Mouse (Mus musculus): ENCODE data around the gene Map2. TPM values are rescaled to one million over a fixed set of nuclear protein-coding genes. Genes with fewer than 3 reads are reported as not detected.

Map2 gene
- polyA plus RNA-seq, 1 experiment from 2014 or later, result 2.2 TPM

- no peak overlapping the region for H3K4me3 ChIP-seq (ENCODE audit: low read depth, low read length)
- no peaks in the 10 kb centered on the region for H3K4me1 ChIP-seq (replicated peaks; ENCODE audit: control insufficient read depth, insufficient read depth, low read length)
- no peaks in the 10 kb centered on the region for H3K9me3 ChIP-seq (ENCODE audit: control insufficient read depth)
- no peak overlapping the region for H3K9ac ChIP-seq (ENCODE audit: low read depth, low read length)
- TF ChIP-seq CTCF (IDR thresholded peaks at IDR 0.05; ENCODE audit: low read depth), result no peak
- no peak overlapping the region for H3K27ac ChIP-seq (ENCODE audit: low read depth, low read length)
- ATAC-seq, result no peak
- WGBS, result 85% methylated on average over 2 of the region's 2 CpGs
- no peaks in the 10 kb centered on the region for H3K36me3 ChIP-seq (ENCODE audit: control insufficient read depth, insufficient read depth)
- no peak overlapping the region for H3K4me2 ChIP-seq (replicated peaks; ENCODE audit: low read depth)
- no peaks in the 10 kb centered on the region for H3K27me3 ChIP-seq (replicated peaks; ENCODE audit: control insufficient read depth, insufficient read depth, low read length)
Measured at GRCm38 (mm10) chr1:66320378-66321135, 145.5 kb downstream of the Map2 start.

- no peaks in the 10 kb centered on the region for H3K36me3 ChIP-seq (ENCODE audit: control insufficient read depth, insufficient read depth)
- ATAC-seq, result no peak
- H3K27me3 ChIP-seq (replicated peaks; ENCODE audit: control insufficient read depth, insufficient read depth, low read length), result no peaks in the 10 kb centered on the region
- H3K4me2 ChIP-seq (replicated peaks; ENCODE audit: low read depth), result no peak overlapping the region
- H3K9ac ChIP-seq (ENCODE audit: low read depth, low read length), result no peak overlapping the region
- TF ChIP-seq CTCF (IDR thresholded peaks at IDR 0.05; ENCODE audit: low read depth), result no peak
- 57% methylated on average over 1 of the region's 1 CpGs for whole genome bisulfite sequencing
- no peak overlapping the region for H3K4me3 ChIP-seq (ENCODE audit: low read depth, low read length)
- no peak overlapping the region for H3K27ac ChIP-seq (ENCODE audit: low read depth, low read length)
- no peaks in the 10 kb centered on the region for H3K4me1 ChIP-seq (replicated peaks; ENCODE audit: control insufficient read depth, insufficient read depth, low read length)
- no peaks in the 10 kb centered on the region for H3K9me3 ChIP-seq (ENCODE audit: control insufficient read depth)
Measured at GRCm38 (mm10) chr1:66321136-66321502, 146.0 kb downstream of the Map2 start.

GRCm38 (mm10) chr1:66321631-66322142 lies 146.6 kb downstream of the Map2 start:
- Histone ChIP-seq H3K9ac (ENCODE audit: low read depth, low read length) (no peak overlapping the region), H3K9me3 (ENCODE audit: control insufficient read depth) (no peaks in the 10 kb centered on the region), H3K4me1 (replicated peaks; ENCODE audit: control insufficient read depth, insufficient read depth, low read length) (no peaks in the 10 kb centered on the region), H3K4me3 (ENCODE audit: low read depth, low read length) (no peak overlapping the region), H3K27ac (ENCODE audit: low read depth, low read length) (no peak overlapping the region), H3K4me2 (replicated peaks; ENCODE audit: low read depth) (no peak overlapping the region), H3K36me3 (ENCODE audit: control insufficient read depth, insufficient read depth) (no peaks in the 10 kb centered on the region), H3K27me3 (replicated peaks; ENCODE audit: control insufficient read depth, insufficient read depth, low read length) (no peaks in the 10 kb centered on the region)
- TF ChIP-seq CTCF (IDR thresholded peaks at IDR 0.05; ENCODE audit: low read depth), result no peak
- WGBS, result 76% methylated on average over 15 of the region's 15 CpGs
- no peak for ATAC-seq

GRCm38 (mm10) chr1:66323461-66323860 lies 148.4 kb downstream of the Map2 start:
- Histone ChIP-seq H3K9ac (ENCODE audit: low read depth, low read length) (no peak overlapping the region), H3K27me3 (replicated peaks; ENCODE audit: control insufficient read depth, insufficient read depth, low read length) (no peaks in the 10 kb centered on the region), H3K27ac (ENCODE audit: low read depth, low read length) (no peak overlapping the region), H3K4me2 (replicated peaks; ENCODE audit: low read depth) (no peak overlapping the region), H3K9me3 (ENCODE audit: control insufficient read depth) (no peaks in the 10 kb centered on the region), H3K4me1 (replicated peaks; ENCODE audit: control insufficient read depth, insufficient read depth, low read length) (no peaks in the 10 kb centered on the region), H3K36me3 (ENCODE audit: control insufficient read depth, insufficient read depth) (no peaks in the 10 kb centered on the region), H3K4me3 (ENCODE audit: low read depth, low read length) (no peak overlapping the region)
- ATAC-seq, result no peak
- WGBS, result 86% methylated on average over 9 of the region's 9 CpGs
- no peak for TF ChIP-seq CTCF (IDR thresholded peaks at IDR 0.05; ENCODE audit: low read depth)

GRCm38 (mm10) chr1:66324951-66325350 lies 149.9 kb downstream of the Map2 start:
- H3K36me3 ChIP-seq (ENCODE audit: control insufficient read depth, insufficient read depth), result no peaks in the 10 kb centered on the region
- H3K4me2 ChIP-seq (replicated peaks; ENCODE audit: low read depth), result no peak overlapping the region
- no peak for ATAC-seq
- no peak overlapping the region for H3K9ac ChIP-seq (ENCODE audit: low read depth, low read length)
- H3K27ac ChIP-seq (ENCODE audit: low read depth, low read length), result no peak overlapping the region
- TF ChIP-seq CTCF (IDR thresholded peaks at IDR 0.05; ENCODE audit: low read depth), result no peak
- no peaks in the 10 kb centered on the region for H3K4me1 ChIP-seq (replicated peaks; ENCODE audit: control insufficient read depth, insufficient read depth, low read length)
- H3K27me3 ChIP-seq (replicated peaks; ENCODE audit: control insufficient read depth, insufficient read depth, low read length), result no peaks in the 10 kb centered on the region
- no peak overlapping the region for H3K4me3 ChIP-seq (ENCODE audit: low read depth, low read length)
- H3K9me3 ChIP-seq (ENCODE audit: control insufficient read depth), result no peaks in the 10 kb centered on the region

GRCm38 (mm10) chr1:66328996-66329395 lies 153.9 kb downstream of the Map2 start:
- Histone ChIP-seq H3K9me3 (ENCODE audit: control insufficient read depth) (no peaks in the 10 kb centered on the region), H3K4me2 (replicated peaks; ENCODE audit: low read depth) (no peak overlapping the region), H3K36me3 (ENCODE audit: control insufficient read depth, insufficient read depth) (no peaks in the 10 kb centered on the region), H3K9ac (ENCODE audit: low read depth, low read length) (no peak overlapping the region), H3K4me1 (replicated peaks; ENCODE audit: control insufficient read depth, insufficient read depth, low read length) (no peaks in the 10 kb centered on the region), H3K27ac (ENCODE audit: low read depth, low read length) (no peak overlapping the region), H3K27me3 (replicated peaks; ENCODE audit: control insufficient read depth, insufficient read depth, low read length) (no peaks in the 10 kb centered on the region), H3K4me3 (ENCODE audit: low read depth, low read length) (no peak overlapping the region)
- no peak for TF ChIP-seq CTCF (IDR thresholded peaks at IDR 0.05; ENCODE audit: low read depth)
- ATAC-seq, result no peak
- WGBS, result 74% methylated on average over 6 of the region's 6 CpGs
